Mouse (Mus musculus) embryonic facial prominence, embryonic 12.5 days (tissue): ENCODE measurements around the gene Tarsl2. TPM values are rescaled to one million over a fixed set of nuclear protein-coding genes. Genes with fewer than 3 reads are reported as not detected.

ENCODE experiments used
- ATAC-seq: fragments of 200-750 bp; cut with Nextera tagmentation; 2 replicates; pipeline ENCODE4 v1.8.0; 2017; ENCODE audit not compliant: insufficient number of reproducible peaks, insufficient read depth, low FRiP score, low TSS enrichment
- H3K27ac ChIP-seq: fragments of 300-500 bp; sonication (generic); 2 replicates; pipeline ENCODE4 v1.5.1; 2016; ENCODE audit warnings: mild to moderate bottlenecking
- H3K27me3 ChIP-seq: fragments of 300-500 bp; sonication (generic); 2 replicates; pipeline ENCODE4 v1.6.1; 2016; ENCODE audit warnings: mild to moderate bottlenecking, moderate library complexity
- H3K36me3 ChIP-seq: fragments of 300-500 bp; sonication (generic); 2 replicates; pipeline ENCODE4 v1.6.1; 2016; ENCODE audit warnings: mild to moderate bottlenecking
- H3K4me1 ChIP-seq: fragments of 300-500 bp; sonication (generic); 2 replicates; pipeline ENCODE4 v1.6.1; 2016
- H3K4me2 ChIP-seq: fragments of 300-500 bp; sonication (generic); replicated peaks from 2 replicates; pipeline ENCODE4 v1.6.1; 2016; ENCODE audit warnings: mild to moderate bottlenecking, moderate library complexity
- H3K4me3 ChIP-seq: fragments of 300-500 bp; sonication (generic); 2 replicates; pipeline ENCODE4 v1.5.1; 2016; ENCODE audit warnings: mild to moderate bottlenecking
- H3K9ac ChIP-seq: fragments of 300-500 bp; sonication (generic); 2 replicates; pipeline ENCODE4 v1.6.1; 2016; ENCODE audit warnings: mild to moderate bottlenecking, moderate library complexity
- H3K9me3 ChIP-seq: fragments of 300-500 bp; sonication (generic); 2 replicates; pipeline ENCODE4 v1.6.1; 2016; ENCODE audit warnings: mild to moderate bottlenecking, moderate library complexity
- WGBS: fragments of 180-500 bp; shearing (Covaris S2); methylation state at CpG from one replicate; pipeline ENCODE4 v1.1.7; 2016; 5-methylcytosine and 5-hydroxymethylcytosine counted together
- polyA plus RNA-seq: library from polyadenylated mRNA; unstranded; fragments of >200 nt; fragmentation: Nextera tagmentation; extraction: Ambion mirVana; gene quantifications from 2 replicates; pipeline ENCODE4 v1.2.1, GENCODE M21; 2016

The Tarsl2 gene
- polyA plus RNA-seq, 1 experiment from 2014 or later, result 12.4 TPM

DNA sequence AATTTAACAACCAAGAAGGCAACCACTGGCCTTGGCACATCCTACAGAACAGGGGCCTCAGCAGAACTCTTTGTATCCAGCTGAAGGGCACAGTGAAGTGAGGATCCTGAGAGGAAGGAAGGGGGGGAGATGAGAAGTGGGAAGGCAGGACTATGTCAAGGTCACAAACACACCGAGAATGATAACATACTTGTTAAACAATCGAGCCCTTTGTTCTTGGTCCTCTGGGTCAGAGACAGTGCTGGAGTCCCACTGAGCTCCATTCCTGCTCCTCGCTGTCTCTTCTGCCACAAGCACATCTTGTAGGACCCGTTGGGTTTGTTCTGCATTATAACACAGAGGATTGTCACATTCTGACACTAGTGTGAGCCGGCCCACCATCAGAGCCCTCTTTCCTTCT, 14.0 kb upstream of the Tarsl2 start:
- Histone ChIP-seq H3K4me1 (no peaks in the 10 kb centered on the region), H3K27ac (no peak overlapping the region), H3K9me3 (no peaks in the 10 kb centered on the region), H3K4me2 (no peak overlapping the region), H3K4me3 (no peak overlapping the region), H3K27me3 (no peaks in the 10 kb centered on the region), H3K36me3 (no peaks in the 10 kb centered on the region), H3K9ac (no peak overlapping the region)
- 68% methylated on average over 5 of the region's 5 CpGs for WGBS
- no peak for ATAC-seq

DNA sequence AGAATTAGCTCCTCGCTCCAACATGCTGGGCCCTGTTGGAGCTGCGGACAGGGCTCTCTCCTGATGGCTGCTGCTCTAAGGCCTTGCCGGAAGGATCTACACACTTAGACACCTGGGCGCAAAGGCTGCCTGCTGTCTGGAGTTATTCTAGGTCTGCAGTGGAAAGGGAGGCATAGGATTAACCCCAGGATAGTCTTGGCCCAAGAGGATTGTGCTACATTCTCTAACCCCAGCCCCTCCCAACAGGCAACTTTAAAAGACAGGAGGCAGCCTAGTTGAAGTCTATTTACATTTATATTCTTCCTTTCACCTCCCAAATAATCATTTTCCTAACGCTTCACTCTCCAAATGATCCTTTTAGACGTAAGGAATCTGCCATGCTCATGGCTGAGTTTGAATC, 8.9 kb upstream of the Tarsl2 start:
- no peak overlapping the region for H3K27ac ChIP-seq
- H3K36me3 ChIP-seq, result no peaks in the 10 kb centered on the region
- H3K9ac ChIP-seq, result no peak overlapping the region
- no peak overlapping the region for H3K4me3 ChIP-seq
- H3K4me1 ChIP-seq, result no peaks in the 10 kb centered on the region
- WGBS, result 82% methylated on average over 6 of the region's 6 CpGs
- no peak overlapping the region for H3K4me2 ChIP-seq
- H3K27me3 ChIP-seq, result no peaks in the 10 kb centered on the region
- no peak for ATAC-seq
- no peaks in the 10 kb centered on the region for H3K9me3 ChIP-seq

DNA sequence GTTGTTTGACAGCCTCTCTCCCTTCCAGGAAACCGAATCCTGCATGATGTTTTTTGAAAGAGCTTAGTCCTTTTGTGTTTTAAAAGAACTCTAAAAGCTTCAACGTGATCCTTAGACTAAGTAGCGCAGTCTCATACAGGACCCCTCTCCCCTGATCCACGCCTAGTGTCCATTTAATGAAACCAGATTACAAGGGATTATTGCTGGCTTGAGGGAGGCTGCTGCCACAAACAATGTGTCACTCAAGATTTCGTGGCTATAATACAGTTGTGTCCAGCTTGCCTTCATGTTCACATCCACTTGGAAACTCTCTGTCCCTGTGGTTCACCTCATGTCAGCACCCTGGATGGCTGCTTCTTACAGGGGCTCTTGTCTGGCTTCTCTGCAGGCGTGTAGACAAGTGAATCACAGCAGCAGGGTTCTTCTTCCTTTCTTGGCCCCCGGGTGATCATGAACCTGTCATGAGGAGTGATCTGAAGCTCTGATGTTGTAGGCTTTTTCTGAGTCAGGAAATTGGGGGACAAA, 8.3 kb upstream of the Tarsl2 start:
- Histone ChIP-seq H3K36me3 (no peaks in the 10 kb centered on the region), H3K9ac (no peak overlapping the region), H3K9me3 (no peaks in the 10 kb centered on the region), H3K27ac (no peak overlapping the region), H3K27me3 (no peaks in the 10 kb centered on the region), H3K4me2 (no peak overlapping the region), H3K4me1 (no peaks in the 10 kb centered on the region), H3K4me3 (no peak overlapping the region)
- no peak for ATAC-seq
- WGBS, result 70% methylated on average over 7 of the region's 7 CpGs

DNA sequence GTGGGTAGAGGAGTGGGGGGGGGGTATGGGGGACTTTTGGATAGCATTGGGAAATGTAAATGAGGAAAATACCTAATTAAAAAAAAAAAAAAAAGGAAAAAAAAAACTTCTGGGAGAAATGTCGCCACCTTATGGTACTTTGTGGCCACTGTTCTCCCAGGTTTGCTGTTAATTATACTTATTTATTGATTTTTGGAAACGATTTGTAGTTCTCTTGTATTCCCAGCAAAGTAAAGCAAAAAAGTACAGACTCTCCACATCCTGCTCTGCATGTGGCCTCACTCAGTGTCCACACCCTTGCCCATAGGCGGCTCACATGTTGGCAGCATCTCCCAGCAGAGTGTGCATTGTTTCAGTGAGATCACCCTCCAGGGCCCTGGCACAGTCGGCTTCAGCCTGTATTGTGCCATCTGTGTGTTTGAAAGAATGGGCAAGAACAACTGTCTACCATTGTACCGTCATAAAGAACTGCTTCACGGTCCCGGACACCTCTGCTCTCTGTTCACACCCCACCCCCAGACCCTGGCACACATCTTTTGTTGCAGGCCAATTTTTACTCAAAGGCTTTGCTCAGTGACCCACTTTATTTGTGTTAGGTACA, 6.4 kb upstream of the Tarsl2 start:
- peaks cover 2% of the 10 kb centered on the region; the same call in 1 of the 2 replicates for H3K27me3 ChIP-seq
- H3K27ac ChIP-seq, result no peak overlapping the region
- no peaks in the 10 kb centered on the region for H3K4me1 ChIP-seq
- H3K9me3 ChIP-seq, result no peaks in the 10 kb centered on the region
- 69% methylated on average over 7 of the region's 7 CpGs for WGBS
- H3K36me3 ChIP-seq, result no peaks in the 10 kb centered on the region
- ATAC-seq, result no peak
- no peak overlapping the region for H3K9ac ChIP-seq
- no peak overlapping the region for H3K4me2 ChIP-seq
- no peak overlapping the region for H3K4me3 ChIP-seq

DNA sequence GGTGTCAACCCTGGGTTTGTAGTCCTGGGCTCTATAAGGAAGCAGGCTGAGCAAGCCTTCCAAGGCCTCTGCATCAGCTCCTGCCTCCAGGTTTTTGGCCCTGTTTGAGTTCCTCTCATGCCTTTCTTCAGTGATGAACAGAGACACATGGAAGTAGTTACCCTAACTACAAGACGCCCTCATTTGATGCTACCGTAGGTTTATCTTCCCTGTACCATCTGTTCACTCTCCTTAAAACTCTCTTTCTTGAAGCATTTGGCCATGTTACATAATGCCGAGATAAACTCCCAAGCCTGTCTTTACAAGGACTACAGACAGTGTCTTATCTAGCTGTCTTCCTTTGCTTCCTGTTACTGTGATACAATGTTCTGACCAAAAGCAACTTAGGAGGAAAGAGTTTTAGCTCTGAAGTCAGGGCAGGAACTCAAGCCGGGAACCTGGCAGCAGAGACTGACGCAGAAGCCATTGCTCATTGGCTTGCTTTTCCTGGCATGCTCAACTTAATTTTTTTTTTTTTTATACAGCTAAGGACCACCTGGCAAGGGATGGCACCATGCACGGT, 4.8 kb upstream of the Tarsl2 start:
- no peak overlapping the region for H3K9ac ChIP-seq
- ATAC-seq, result no peak
- H3K9me3 ChIP-seq, result no peaks in the 10 kb centered on the region
- H3K27me3 ChIP-seq, result peaks cover 2% of the 10 kb centered on the region; the same call in 1 of the 2 replicates
- no peaks in the 10 kb centered on the region for H3K36me3 ChIP-seq
- no peak overlapping the region for H3K4me3 ChIP-seq
- 64% methylated on average over 6 of the region's 6 CpGs for WGBS
- no peak overlapping the region for H3K4me2 ChIP-seq
- no peak overlapping the region for H3K27ac ChIP-seq
- H3K4me1 ChIP-seq, result no peaks in the 10 kb centered on the region

DNA sequence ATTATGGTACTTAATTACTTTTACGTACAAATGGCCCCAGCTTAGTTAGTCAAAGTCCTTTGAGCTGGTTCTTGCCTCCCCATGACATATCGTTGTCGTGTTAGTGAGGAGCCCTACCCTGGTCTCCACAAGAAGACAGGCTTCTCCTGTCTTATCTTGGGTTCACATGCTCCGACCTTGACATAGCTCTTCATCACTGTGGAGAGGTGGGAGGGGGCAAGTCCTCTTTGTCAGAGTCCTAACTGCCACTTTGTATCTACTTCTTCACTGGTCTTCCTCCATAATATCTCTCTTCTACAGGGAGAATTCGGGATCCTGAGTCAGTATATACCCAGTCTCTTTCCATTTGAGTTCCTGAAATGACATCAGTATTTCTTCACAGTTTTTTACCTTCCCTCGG, 4.0 kb upstream of the Tarsl2 start:
- Histone ChIP-seq H3K9me3 (no peaks in the 10 kb centered on the region), H3K27ac (no peak overlapping the region), H3K4me2 (no peak overlapping the region), H3K36me3 (no peaks in the 10 kb centered on the region), H3K27me3 (peaks cover 2% of the 10 kb centered on the region; the same call in 1 of the 2 replicates), H3K4me1 (no peaks in the 10 kb centered on the region), H3K4me3 (no peak overlapping the region), H3K9ac (no peak overlapping the region)
- ATAC-seq, result no peak
- WGBS, result 80% methylated on average over 6 of the region's 6 CpGs

DNA sequence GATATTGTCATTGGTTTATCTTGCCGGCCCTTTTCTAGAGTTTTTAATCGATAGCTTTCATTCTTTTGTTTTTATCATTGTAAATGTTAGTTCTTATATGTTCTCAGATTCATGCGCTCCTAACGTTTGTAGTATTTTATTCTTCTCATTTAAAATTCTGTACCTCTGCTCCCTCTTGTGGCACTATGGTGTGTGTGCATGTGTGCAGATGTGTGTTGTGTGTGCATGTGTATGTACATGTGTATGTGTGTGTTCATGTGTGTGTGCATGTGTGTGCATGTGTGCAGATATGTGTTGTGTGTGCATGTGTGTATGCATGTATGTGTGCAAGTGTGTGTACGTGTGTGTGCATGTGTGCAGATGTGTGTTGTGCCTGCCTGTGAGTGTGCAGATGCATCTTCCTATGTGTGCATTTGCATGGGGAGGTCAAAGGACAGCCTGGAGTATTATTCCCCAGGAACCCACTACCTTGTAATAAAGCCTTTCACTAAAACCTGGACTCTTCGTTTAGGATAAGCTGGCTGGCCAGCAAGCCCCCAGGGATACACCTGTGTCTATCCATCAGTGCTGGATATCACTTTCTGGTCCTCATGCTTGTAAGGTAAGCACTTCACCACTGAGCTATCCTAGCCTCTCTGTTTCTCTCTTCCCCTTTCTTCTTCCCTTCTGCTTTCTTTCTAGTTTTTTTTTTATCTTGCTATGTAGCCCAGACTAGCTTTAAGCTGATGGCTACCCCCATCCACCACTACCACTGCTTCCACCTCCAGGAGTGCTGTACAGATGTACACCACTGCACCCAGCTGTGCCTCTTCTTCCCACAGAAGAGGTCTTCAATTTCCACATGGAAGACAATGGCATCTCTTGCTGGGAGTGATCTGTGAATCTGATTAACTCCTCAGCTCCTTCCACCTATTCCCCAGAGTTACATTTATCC, 2.1 kb upstream of the Tarsl2 start:
- H3K36me3 ChIP-seq, result peaks cover 5% of the 10 kb centered on the region; the same call in 1 of the 2 replicates
- ATAC-seq, result no peak
- H3K4me2 ChIP-seq, result no peak overlapping the region
- no peak overlapping the region for H3K9ac ChIP-seq
- no peak overlapping the region for H3K4me3 ChIP-seq
- H3K27me3 ChIP-seq, result peaks cover 2% of the 10 kb centered on the region; the same call in 1 of the 2 replicates
- no peaks in the 10 kb centered on the region for H3K4me1 ChIP-seq
- WGBS, result 72% methylated on average over 6 of the region's 6 CpGs
- H3K9me3 ChIP-seq, result no peaks in the 10 kb centered on the region
- H3K27ac ChIP-seq, result no peak overlapping the region

DNA sequence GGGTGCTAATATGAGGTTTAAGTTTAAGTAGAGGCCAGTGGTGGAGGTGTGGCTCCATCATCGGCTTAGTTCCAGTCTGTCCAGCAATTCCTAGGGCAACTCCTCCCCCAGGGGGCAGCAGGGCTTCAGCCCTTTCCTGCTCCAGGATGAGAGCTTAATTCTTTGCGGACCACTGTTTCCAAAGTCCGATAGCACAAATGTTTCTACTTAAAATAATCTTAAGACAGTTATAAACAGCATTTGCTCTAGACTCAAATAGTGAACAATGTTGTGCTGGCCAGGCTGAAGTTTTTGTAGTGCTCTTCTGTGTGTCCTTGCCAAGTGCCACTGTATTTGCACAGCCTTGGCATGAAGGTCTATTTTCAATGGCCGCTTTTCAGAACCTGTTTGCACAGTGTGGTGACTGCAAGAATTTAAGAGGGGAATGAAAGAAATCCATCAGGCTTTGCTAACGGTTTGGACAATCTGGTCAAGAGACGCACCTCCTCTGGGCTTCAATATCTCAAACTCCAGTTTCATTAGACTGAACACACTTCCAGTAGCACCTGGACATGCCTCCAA, 757 bp upstream of the Tarsl2 start:
- Histone ChIP-seq H3K4me3 (peak overlapping the region; percentile 73), H3K9me3 (no peaks in the 10 kb centered on the region), H3K4me2 (peak overlapping the region; percentile 89), H3K27me3 (peaks cover 2% of the 10 kb centered on the region; the same call in 1 of the 2 replicates), H3K9ac (no peak overlapping the region), H3K36me3 (peaks cover 5% of the 10 kb centered on the region; the same call in 1 of the 2 replicates), H3K27ac (no peak overlapping the region), H3K4me1 (no peaks in the 10 kb centered on the region)
- no peak; the same call in 1 of the 2 replicates for ATAC-seq
- WGBS, result 30% methylated on average over 6 of the region's 6 CpGs

DNA sequence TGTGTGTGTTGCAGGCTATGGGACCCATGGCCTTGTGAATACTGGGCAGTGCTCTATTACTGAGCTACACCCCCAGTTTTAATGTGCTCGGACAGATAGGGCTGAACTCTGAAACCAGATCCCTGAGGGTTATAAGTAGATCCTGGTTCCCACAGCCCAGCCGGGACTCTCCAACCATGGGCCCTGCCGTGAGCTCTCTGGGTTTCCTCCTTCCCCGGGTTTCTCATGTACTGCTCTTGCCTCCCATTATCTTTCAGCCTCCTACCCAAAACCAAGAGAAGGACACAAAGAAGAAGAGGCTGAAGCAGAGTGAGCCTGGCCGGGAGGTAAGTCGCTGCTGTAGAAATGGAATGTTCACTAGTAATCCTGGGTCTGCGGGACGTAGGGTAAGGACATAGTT, 1.3 kb downstream of the Tarsl2 start:
- H3K9ac ChIP-seq, result no peak overlapping the region
- H3K4me1 ChIP-seq, result no peaks in the 10 kb centered on the region
- WGBS, result 73% methylated on average over 8 of the region's 8 CpGs
- H3K4me3 ChIP-seq, result no peak overlapping the region
- H3K27me3 ChIP-seq, result peaks cover 2% of the 10 kb centered on the region; the same call in 1 of the 2 replicates
- H3K4me2 ChIP-seq, result no peak overlapping the region
- no peak for ATAC-seq
- peaks cover 3% of the 10 kb centered on the region; the same call in 1 of the 2 replicates for H3K9me3 ChIP-seq
- H3K27ac ChIP-seq, result no peak overlapping the region
- peaks cover 5% of the 10 kb centered on the region for H3K36me3 ChIP-seq

DNA sequence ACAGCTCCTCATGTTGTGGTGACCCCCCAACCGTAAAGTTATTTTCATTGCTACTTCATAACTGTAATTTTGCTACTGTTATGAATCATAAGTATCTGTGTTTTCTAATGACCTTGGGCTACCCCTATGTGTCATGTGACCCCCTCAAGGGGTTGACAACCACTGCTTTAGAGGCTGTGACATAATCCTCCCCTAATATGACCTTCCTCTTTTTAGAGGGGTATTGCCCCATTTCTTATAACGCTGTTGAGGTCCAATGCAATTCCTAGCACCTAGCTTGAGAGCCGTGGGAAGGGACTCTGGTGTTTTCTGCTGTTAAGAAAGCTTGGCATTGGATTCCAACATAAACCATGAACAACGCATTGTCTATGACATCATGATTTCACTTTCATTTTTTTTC, 6.0 kb downstream of the Tarsl2 start:
- WGBS, result 90% methylated on average over 4 of the region's 4 CpGs
- H3K4me3 ChIP-seq, result no peak overlapping the region

DNA sequence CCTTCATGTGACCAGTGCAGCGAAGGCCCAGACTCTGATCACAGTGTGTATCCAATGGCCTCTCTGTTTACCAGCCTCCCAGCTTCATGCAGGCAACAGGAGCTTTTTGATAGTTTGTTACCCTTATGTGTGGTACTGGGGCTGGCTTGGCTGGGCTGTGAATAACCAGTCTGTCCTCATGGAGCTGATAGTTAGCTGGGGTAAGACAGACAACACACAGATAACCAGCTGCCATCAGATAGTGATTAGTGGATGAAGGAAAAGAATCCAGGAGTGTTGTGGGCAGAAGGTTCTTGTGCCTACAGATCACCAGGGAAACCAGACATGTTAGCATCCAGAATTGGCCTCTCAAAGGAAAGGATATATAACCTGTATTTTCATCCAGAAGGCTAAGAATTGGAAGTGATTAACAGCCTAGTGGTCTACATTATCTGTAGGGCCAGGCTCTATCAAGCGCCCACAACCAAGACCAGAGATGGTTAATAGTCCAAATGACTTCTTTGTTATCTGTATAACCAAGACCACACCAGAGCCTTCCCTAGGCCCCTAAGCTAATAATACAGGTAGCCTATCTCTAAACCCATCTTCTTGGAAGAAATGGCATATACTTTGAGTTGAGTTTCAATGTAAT, 12.9 kb downstream of the Tarsl2 start:
- Histone ChIP-seq H3K4me1 (no peaks in the 10 kb centered on the region), H3K9me3 (no peaks in the 10 kb centered on the region), H3K27ac (no peak overlapping the region), H3K9ac (no peak overlapping the region), H3K4me2 (no peak overlapping the region), H3K4me3 (no peak overlapping the region), H3K36me3 (peaks cover 9% of the 10 kb centered on the region; the same call in 1 of the 2 replicates), H3K27me3 (no peaks in the 10 kb centered on the region)
- no peak for ATAC-seq
- 85% methylated on average over 2 of the region's 2 CpGs for WGBS

More for the DNA sequence above, 6.0 kb downstream of the Tarsl2 start:
- ATAC-seq, result no peak
- no peak overlapping the region for H3K9ac ChIP-seq
- H3K4me2 ChIP-seq, result no peak overlapping the region
- H3K4me1 ChIP-seq, result no peaks in the 10 kb centered on the region
- peaks cover 14% of the 10 kb centered on the region for H3K36me3 ChIP-seq
- no peaks in the 10 kb centered on the region for H3K27me3 ChIP-seq
- H3K9me3 ChIP-seq, result peaks cover 3% of the 10 kb centered on the region; the same call in 1 of the 2 replicates
- H3K27ac ChIP-seq, result no peak overlapping the region
